Mouse (Mus musculus): ENCODE results near the gene Cpox. TPM values are rescaled to one million over a fixed set of nuclear protein-coding genes. Genes with fewer than 3 reads are reported as not detected.

Gene Cpox
- polyA plus RNA-seq, 1 experiment from 2014 or later, result 13.4 TPM

- DNase-seq (ENCODE audit: low spot score), result no peak
- H3K9me3 ChIP-seq (ENCODE audit: low read length), result no peaks in the 10 kb centered on the region
- TF ChIP-seq EP300 (IDR thresholded peaks at IDR 0.05) (no peak), CTCF (IDR thresholded peaks at IDR 0.05) (no peak)
- ATAC-seq, result no peak
- H3K27ac ChIP-seq (ENCODE audit: low read length), result no peak overlapping the region
- H3K4me3 ChIP-seq (ENCODE audit: low read depth, low read length), result no peak overlapping the region
- WGBS, result 88% methylated on average over 5 of the region's 5 CpGs
- H3K36me3 ChIP-seq (ENCODE audit: insufficient read depth, low read length), result no peaks in the 10 kb centered on the region
- no peak overlapping the region for H3K9ac ChIP-seq (replicated peaks; ENCODE audit: low read depth)
- no peak overlapping the region for H3K4me2 ChIP-seq (replicated peaks; ENCODE audit: low read depth, low read length)
- no peaks in the 10 kb centered on the region for H3K4me1 ChIP-seq (ENCODE audit: insufficient read depth, low read depth, low read length)
- H3K27me3 ChIP-seq (replicated peaks; ENCODE audit: insufficient read depth, low read length), result no peaks in the 10 kb centered on the region
Observed at GRCm38 (mm10) chr16:58694091-58694490, 24.0 kb downstream of the Cpox start.

GRCm38 (mm10) chr16:58696796-58697195 lies 26.7 kb downstream of the Cpox start:
- Histone ChIP-seq H3K9me3 (ENCODE audit: low read length) (no peaks in the 10 kb centered on the region), H3K4me2 (replicated peaks; ENCODE audit: low read depth, low read length) (no peak overlapping the region), H3K4me3 (ENCODE audit: low read depth, low read length) (no peak overlapping the region), H3K9ac (replicated peaks; ENCODE audit: low read depth) (no peak overlapping the region), H3K36me3 (ENCODE audit: insufficient read depth, low read length) (no peaks in the 10 kb centered on the region), H3K4me1 (ENCODE audit: insufficient read depth, low read depth, low read length) (no peaks in the 10 kb centered on the region), H3K27me3 (replicated peaks; ENCODE audit: insufficient read depth, low read length) (no peaks in the 10 kb centered on the region), H3K27ac (ENCODE audit: low read length) (no peak overlapping the region)
- DNase-seq (ENCODE audit: low spot score), result no peak
- 90% methylated on average over 3 of the region's 3 CpGs for WGBS
- no peak for ATAC-seq
- TF ChIP-seq EP300 (IDR thresholded peaks at IDR 0.05) (no peak), CTCF (IDR thresholded peaks at IDR 0.05) (no peak)

GRCm38 (mm10) chr16:58697261-58697660 lies 27.2 kb downstream of the Cpox start:
- no peak overlapping the region for H3K4me2 ChIP-seq (replicated peaks; ENCODE audit: low read depth, low read length)
- no peaks in the 10 kb centered on the region for H3K36me3 ChIP-seq (ENCODE audit: insufficient read depth, low read length)
- H3K9me3 ChIP-seq (ENCODE audit: low read length), result no peaks in the 10 kb centered on the region
- H3K4me3 ChIP-seq (ENCODE audit: low read depth, low read length), result no peak overlapping the region
- H3K9ac ChIP-seq (replicated peaks; ENCODE audit: low read depth), result no peak overlapping the region
- TF ChIP-seq EP300 (IDR thresholded peaks at IDR 0.05) (no peak), CTCF (IDR thresholded peaks at IDR 0.05) (no peak)
- 96% methylated on average over 1 of the region's 1 CpGs for WGBS
- H3K27ac ChIP-seq (ENCODE audit: low read length), result no peak overlapping the region
- no peak for ATAC-seq
- no peak for DNase-seq (ENCODE audit: low spot score)
- H3K27me3 ChIP-seq (replicated peaks; ENCODE audit: insufficient read depth, low read length), result no peaks in the 10 kb centered on the region
- no peaks in the 10 kb centered on the region for H3K4me1 ChIP-seq (ENCODE audit: insufficient read depth, low read depth, low read length)

- Histone ChIP-seq H3K4me2 (replicated peaks; ENCODE audit: low read depth, low read length) (no peak overlapping the region), H3K4me3 (ENCODE audit: low read depth, low read length) (no peak overlapping the region)
- 76% methylated on average over 6 of the region's 6 CpGs for WGBS
Observed at GRCm38 (mm10) chr16:58700174-58700573, 30.1 kb downstream of the Cpox start.

DNA sequence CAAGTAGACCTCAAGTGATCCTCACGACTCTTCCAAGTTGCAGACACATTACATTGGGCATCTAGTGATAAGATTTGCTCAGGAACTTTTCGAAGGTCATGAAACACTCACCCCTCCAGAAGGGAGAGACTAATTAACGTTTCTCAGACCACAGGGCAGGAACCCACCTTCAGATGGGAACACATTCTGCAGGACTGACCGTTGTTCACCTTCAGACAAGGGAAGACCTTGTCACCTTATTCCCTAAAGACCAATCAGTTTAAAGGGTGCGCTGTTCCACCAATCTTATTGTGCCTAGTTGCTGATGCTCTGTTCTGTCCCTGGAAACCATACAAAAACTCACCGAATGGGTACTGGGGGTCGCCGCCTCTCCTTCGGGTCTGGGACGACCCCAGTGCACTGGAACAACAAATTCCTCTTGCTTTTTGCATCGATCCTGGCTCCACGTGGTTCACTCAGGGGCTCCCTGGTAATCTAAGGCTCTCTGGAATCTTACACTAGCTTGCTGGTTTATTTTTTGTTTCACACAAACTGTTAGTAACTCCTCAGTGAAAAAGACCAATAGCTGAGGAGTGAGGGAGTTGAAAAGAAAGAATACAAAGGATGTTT lies 30.8 kb downstream of the Cpox start:
- 82% methylated on average over 12 of the region's 12 CpGs for WGBS
- no peak overlapping the region for H3K4me3 ChIP-seq (ENCODE audit: low read depth, low read length)
- no peak for TF ChIP-seq EP300 (IDR thresholded peaks at IDR 0.05)
- TF ChIP-seq CTCF (IDR thresholded peaks at IDR 0.05), result no peak

More at GRCm38 (mm10) chr16:58700174-58700573, 30.1 kb downstream of the Cpox start:
- H3K27me3 ChIP-seq (replicated peaks; ENCODE audit: insufficient read depth, low read length), result no peaks in the 10 kb centered on the region
- H3K27ac ChIP-seq (ENCODE audit: low read length), result no peak overlapping the region
- H3K4me1 ChIP-seq (ENCODE audit: insufficient read depth, low read depth, low read length), result no peaks in the 10 kb centered on the region
- DNase-seq (ENCODE audit: low spot score) (no peak), ATAC-seq (no peak)
- no peaks in the 10 kb centered on the region for H3K36me3 ChIP-seq (ENCODE audit: insufficient read depth, low read length)
- H3K9ac ChIP-seq (replicated peaks; ENCODE audit: low read depth), result no peak overlapping the region
- H3K9me3 ChIP-seq (ENCODE audit: low read length), result no peaks in the 10 kb centered on the region
- TF ChIP-seq EP300 (IDR thresholded peaks at IDR 0.05), result no peak
- no peak for TF ChIP-seq CTCF (IDR thresholded peaks at IDR 0.05)

GRCm38 (mm10) chr16:58701779-58702178 lies 31.7 kb downstream of the Cpox start:
- DNase-seq (ENCODE audit: low spot score) (no peak), ATAC-seq (no peak)
- Histone ChIP-seq H3K9ac (replicated peaks; ENCODE audit: low read depth) (no peak overlapping the region), H3K4me2 (replicated peaks; ENCODE audit: low read depth, low read length) (no peak overlapping the region), H3K9me3 (ENCODE audit: low read length) (no peaks in the 10 kb centered on the region), H3K4me1 (ENCODE audit: insufficient read depth, low read depth, low read length) (no peaks in the 10 kb centered on the region), H3K27me3 (replicated peaks; ENCODE audit: insufficient read depth, low read length) (no peaks in the 10 kb centered on the region), H3K27ac (ENCODE audit: low read length) (no peak overlapping the region), H3K36me3 (ENCODE audit: insufficient read depth, low read length) (no peaks in the 10 kb centered on the region), H3K4me3 (ENCODE audit: low read depth, low read length) (no peak overlapping the region)
- no peak for TF ChIP-seq EP300 (IDR thresholded peaks at IDR 0.05)
- TF ChIP-seq CTCF (IDR thresholded peaks at IDR 0.05), result no peak
- WGBS, result 26% methylated on average over 6 of the region's 6 CpGs

More for the DNA sequence above, 30.8 kb downstream of the Cpox start:
- ATAC-seq (no peak), DNase-seq (ENCODE audit: low spot score) (no peak)
- Histone ChIP-seq H3K9ac (replicated peaks; ENCODE audit: low read depth) (no peak overlapping the region), H3K4me1 (ENCODE audit: insufficient read depth, low read depth, low read length) (no peaks in the 10 kb centered on the region), H3K9me3 (ENCODE audit: low read length) (no peaks in the 10 kb centered on the region), H3K36me3 (ENCODE audit: insufficient read depth, low read length) (no peaks in the 10 kb centered on the region), H3K27ac (ENCODE audit: low read length) (no peak overlapping the region), H3K27me3 (replicated peaks; ENCODE audit: insufficient read depth, low read length) (no peaks in the 10 kb centered on the region), H3K4me2 (replicated peaks; ENCODE audit: low read depth, low read length) (no peak overlapping the region)

Data from lung, postnatal 0 days (tissue).